Mouse (Mus musculus): ENCODE data around the gene Dnm3.

GRCm38 (mm10) chr1:162160718-162161117 is 317.1 kb downstream of the Dnm3 start:
- TF ChIP-seq POLR2A (IDR thresholded peaks at IDR 0.05; ENCODE audit: extremely low read depth, insufficient read depth, low read length) (no peak), CTCF (IDR thresholded peaks at IDR 0.05; ENCODE audit: extremely low read depth, insufficient read depth, low read length) (no peak)
